ENCODE assay signal across 23 mouse cellular contexts in the genomic region with DNA sequence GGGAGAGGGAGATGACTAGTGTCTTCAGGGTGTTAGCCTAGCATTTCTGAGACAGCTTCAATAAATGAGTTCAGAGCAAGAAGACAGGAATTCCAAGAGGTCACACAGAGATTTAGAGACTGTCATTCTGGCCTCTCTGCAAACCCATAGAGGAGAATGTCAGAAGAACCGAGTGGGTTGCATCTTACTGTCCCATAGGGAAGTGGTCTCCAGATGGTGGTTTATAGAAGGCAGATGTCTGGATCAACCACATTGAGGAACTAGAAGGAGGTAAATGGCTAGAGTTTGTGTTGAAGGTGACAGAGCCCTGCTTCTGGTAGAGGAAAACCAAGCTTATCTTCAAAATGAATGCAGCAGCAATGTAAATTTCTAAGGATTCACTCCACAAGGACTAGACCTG.
DNase-seq lines count a peak whose midpoint lies in the region; ATAC-seq and TF ChIP-seq lines count a peak whose summit lies in the region.
"Had no signal": no experiment of that assay in that cellular context is flagged by ENCODE, and none has a peak within 500 bp of the region (broad histone marks: within the 10 kb centered on the region; RNA-seq: fewer than 3 reads in every experiment).

No protein-coding gene starts in this region.

- H3K9me3 ChIP-seq in lung, postnatal 0 days (ENCODE audit: low read length), result no peaks in the 10 kb centered on the region
- H3K9me3 ChIP-seq in limb, embryonic 10.5 days (replicated peaks), result no peaks in the 10 kb centered on the region
- H3K9me3 ChIP-seq: embryonic facial prominence, embryonic 10.5 days; embryonic facial prominence, embryonic 12.5 days; forebrain, embryonic 10.5 days; forebrain, embryonic 12.5 days had no signal

- H3K4me1 ChIP-seq in lung, postnatal 0 days (ENCODE audit: insufficient read depth, low read depth, low read length), result no peaks in the 10 kb centered on the region
- no peaks in the 10 kb centered on the region for H3K4me1 ChIP-seq in kidney, adult 2 months (ENCODE audit: control insufficient read depth, insufficient read depth, low read length)
- no peaks in the 10 kb centered on the region for H3K4me1 ChIP-seq in limb, embryonic 10.5 days
- H3K4me1 ChIP-seq: embryonic facial prominence, embryonic 10.5 days; forebrain, embryonic 12.5 days had no signal

- H3K27ac ChIP-seq in lung, postnatal 0 days (ENCODE audit: low read length), result no peak overlapping the region
- no peak overlapping the region for H3K27ac ChIP-seq in kidney, adult 2 months (ENCODE audit: insufficient read depth, low read depth, low read length)
- no peak overlapping the region for H3K27ac ChIP-seq in limb, embryonic 10.5 days
- H3K27ac ChIP-seq: embryonic facial prominence, embryonic 10.5 days; embryonic facial prominence, embryonic 12.5 days; forebrain, embryonic 10.5 days; forebrain, embryonic 12.5 days had no signal

- no peak for ATAC-seq in lung, postnatal 0 days
- peak; percentile 98 for ATAC-seq in common myeloid progenitor, adult 5-6 weeks (replicated peaks; ENCODE audit: low read depth, poor library complexity, severe bottlenecking)
- peak; percentile 95 for ATAC-seq in granulocyte monocyte progenitor cell, adult 5-6 weeks (replicated peaks; ENCODE audit: poor library complexity, severe bottlenecking)
- peak; percentile 72 for ATAC-seq in megakaryocyte, adult 5-6 weeks (ENCODE audit: poor library complexity, severe bottlenecking)
- ATAC-seq in erythroblast, adult 5-6 weeks (replicated peaks; ENCODE audit: low FRiP score, poor library complexity, severe bottlenecking), result no peak
- ATAC-seq: forebrain, embryonic 14.5 days; forebrain, embryonic 16.5 days had no signal

- no peak for TF ChIP-seq EP300 in lung, postnatal 0 days (IDR thresholded peaks at IDR 0.05)

- TF ChIP-seq CTCF in lung, postnatal 0 days (IDR thresholded peaks at IDR 0.05), result no peak
- TF ChIP-seq CTCF in kidney, adult 2 months (conservative IDR thresholded peaks at IDR 0.05; ENCODE audit: insufficient read depth, insufficient read length, low read depth, low read length), result no peak

- WGBS in lung, postnatal 0 days, result 68% methylated on average over 1 of the region's 1 CpGs
- WGBS in kidney, adult 2 months, result 70% methylated on average over 1 of the region's 1 CpGs
- 71% methylated on average over 1 of the region's 1 CpGs for WGBS in limb, embryonic 10.5 days

- no peaks in the 10 kb centered on the region for H3K27me3 ChIP-seq in lung, postnatal 0 days (replicated peaks; ENCODE audit: insufficient read depth, low read length)
- no peaks in the 10 kb centered on the region for H3K27me3 ChIP-seq in kidney, adult 2 months (replicated peaks; ENCODE audit: control insufficient read depth, insufficient read depth, low read length)
- no peaks in the 10 kb centered on the region for H3K27me3 ChIP-seq in limb, embryonic 10.5 days (ENCODE audit: low read depth, poor library complexity, severe bottlenecking)
- H3K27me3 ChIP-seq: embryonic facial prominence, embryonic 12.5 days had no signal

- no peak overlapping the region for H3K9ac ChIP-seq in lung, postnatal 0 days (replicated peaks; ENCODE audit: low read depth)
- H3K9ac ChIP-seq: embryonic facial prominence, embryonic 12.5 days; forebrain, embryonic 12.5 days had no signal

- DNase-seq in lung, postnatal 0 days (ENCODE audit: low spot score), result peak; percentile 21
- no peak for DNase-seq in lung, postnatal 14 days
- no peak for DNase-seq in kidney, adult 2 months
- no peak for DNase-seq in limb, embryonic 10.5 days (ENCODE audit: low spot score)
- DNase-seq: adrenal gland, postnatal 10 days; adrenal gland, postnatal 25 days; cerebellum, adult 11 months; cerebellum, adult 18-20 months; cerebellum, adult 8-10 months; cerebellum, adult 9-11 months; cerebellum, postnatal 14 days; cerebellum, postnatal 36 days had no signal

- no peaks in the 10 kb centered on the region for H3K36me3 ChIP-seq in lung, postnatal 0 days (ENCODE audit: insufficient read depth, low read length)
- H3K36me3 ChIP-seq in kidney, adult 2 months (ENCODE audit: control insufficient read depth, insufficient read depth, low read length), result no peaks in the 10 kb centered on the region
- H3K36me3 ChIP-seq in limb, embryonic 10.5 days, result no peaks in the 10 kb centered on the region
- H3K36me3 ChIP-seq: embryonic facial prominence, embryonic 10.5 days; embryonic facial prominence, embryonic 12.5 days; forebrain, embryonic 10.5 days; forebrain, embryonic 12.5 days had no signal

- no peak for TF ChIP-seq POLR2A in kidney, adult 2 months (IDR thresholded peaks at IDR 0.05; ENCODE audit: low read depth, low read length)

- no peak overlapping the region for H3K4me2 ChIP-seq in lung, postnatal 0 days (replicated peaks; ENCODE audit: low read depth, low read length)
- H3K4me2 ChIP-seq: embryonic facial prominence, embryonic 12.5 days; forebrain, embryonic 12.5 days had no signal

- H3K4me3 ChIP-seq in lung, postnatal 0 days (ENCODE audit: low read depth, low read length), result no peak overlapping the region
- H3K4me3 ChIP-seq in kidney, adult 2 months (ENCODE audit: insufficient read depth, low read depth, low read length), result no peak overlapping the region
- no peak overlapping the region for H3K4me3 ChIP-seq in limb, embryonic 10.5 days
- H3K4me3 ChIP-seq: embryonic facial prominence, embryonic 10.5 days; embryonic facial prominence, embryonic 12.5 days; erythroblast, embryonic 14.5 days; forebrain, embryonic 10.5 days; forebrain, embryonic 12.5 days had no signal

Comparison
In these comparisons a context has a peak if more than half of its experiments do, and no peak if none do; other contexts are left out.
1. ATAC-seq: peak in common myeloid progenitor, adult 5-6 weeks (single experiment), granulocyte monocyte progenitor cell, adult 5-6 weeks (single experiment) and megakaryocyte, adult 5-6 weeks (single experiment); none in lung, postnatal 0 days (single experiment) and erythroblast, adult 5-6 weeks (single experiment).